In genomic region chr14:54232143-54232542, GRCm38 (mm10) we compare ENCODE assay signal across 13 mouse cellular contexts. TPM values are rescaled to one million over a fixed set of nuclear protein-coding genes. Genes with fewer than 3 reads are reported as not detected.
DNase-seq lines count a peak whose midpoint lies in the region; ATAC-seq and TF ChIP-seq lines count a peak whose summit lies in the region.
"Had no signal": no experiment of that assay in that cellular context is flagged by ENCODE, and none has a peak within 500 bp of the region (broad histone marks: within the 10 kb centered on the region; RNA-seq: fewer than 3 reads in every experiment).

No protein-coding gene starts in this region.

- CTCF ChIA-PET in Patski (lab: Charles Lee), result interaction anchor here (0.9 to 1.3 kb wide), 2 partner anchors 180 to 202 kb away, joined by 3 to 4 read pairs; no protein-coding TSS in a partner anchor

- DNase-seq in heart, adult 18-20 months, result no peak
- DNase-seq in midbrain, embryonic 11.5 days (ENCODE audit: low spot score, missing footprints), result no peak
- DNase-seq in midbrain, postnatal 0 days (ENCODE audit: low spot score), result no peak
- DNase-seq in Patski (ENCODE audit: low read depth, low spot score), result peak; percentile 68
- DNase-seq in urinary bladder, postnatal 4 days (ENCODE audit: low spot score in 2 of 2), result no peak
- no peak for DNase-seq in frontal cortex, adult 2 months (ENCODE audit: extremely low spot score in 1 of 2, low spot score in 1 of 2)
- DNase-seq: cerebellum, postnatal 25 days; kidney, postnatal 36 days; lung, adult 2 months had no signal

- no peak overlapping the region for H3K9ac ChIP-seq in heart, embryonic 16.5 days (ENCODE audit: low read length)
- peak overlapping the region; percentile 24; the same call in 1 of the 2 replicates for H3K9ac ChIP-seq in midbrain, embryonic 11.5 days (ENCODE audit: low read length)
- no peak overlapping the region for H3K9ac ChIP-seq in midbrain, postnatal 0 days (replicated peaks; ENCODE audit: low read length, poor library complexity, severe bottlenecking)
- no peak overlapping the region for H3K9ac ChIP-seq in midbrain, embryonic 15.5 days

- no peaks in the 10 kb centered on the region for H3K9me3 ChIP-seq in heart, embryonic 16.5 days (replicated peaks; ENCODE audit: control insufficient read depth, low read length)
- no peaks in the 10 kb centered on the region for H3K9me3 ChIP-seq in midbrain, embryonic 11.5 days (ENCODE audit: control insufficient read depth, low read length)
- H3K9me3 ChIP-seq in midbrain, postnatal 0 days (ENCODE audit: low read length), result no peaks in the 10 kb centered on the region
- no peaks in the 10 kb centered on the region for H3K9me3 ChIP-seq in midbrain, embryonic 15.5 days

- H3K4me3 ChIP-seq in heart, embryonic 16.5 days (ENCODE audit: low read length), result no peak overlapping the region
- no peak overlapping the region for H3K4me3 ChIP-seq in midbrain, embryonic 11.5 days (ENCODE audit: low read depth, low read length)
- no peak overlapping the region for H3K4me3 ChIP-seq in midbrain, postnatal 0 days (ENCODE audit: low read depth, low read length)
- no peak overlapping the region for H3K4me3 ChIP-seq in midbrain, embryonic 15.5 days

- in situ Hi-C loops in Patski (cut with MboI; ENCODE audit: low pct_unique_long_range_greater_than_20kb), result loop anchor here (5.0 kb wide), 1 partner anchor 180 kb away; no protein-coding TSS in a partner anchor

- ATAC-seq in heart, embryonic 16.5 days (replicated peaks; ENCODE audit: extremely low read depth, insufficient read depth, low FRiP score), result no peak
- no peak for ATAC-seq in midbrain, embryonic 11.5 days (ENCODE audit: low FRiP score)
- ATAC-seq in midbrain, postnatal 0 days (ENCODE audit: low FRiP score), result no peak
- peak; percentile 72 for ATAC-seq in Patski
- no peak for ATAC-seq in midbrain, embryonic 15.5 days (replicated peaks)

- no peak for TF ChIP-seq CTCF in midbrain, postnatal 0 days (IDR thresholded peaks at IDR 0.05)
- TF ChIP-seq CTCF in Patski (IDR thresholded peaks at IDR 0.05), result no peak

- peaks cover 44% of the 10 kb centered on the region for H3K4me1 ChIP-seq in heart, embryonic 16.5 days (ENCODE audit: control insufficient read depth, insufficient read depth, low read length)
- peaks cover 18% of the 10 kb centered on the region for H3K4me1 ChIP-seq in midbrain, embryonic 11.5 days (ENCODE audit: control insufficient read depth, insufficient read depth, low read length)
- peaks cover 8% of the 10 kb centered on the region; the same call in 1 of the 2 replicates for H3K4me1 ChIP-seq in midbrain, postnatal 0 days (ENCODE audit: insufficient read depth, low read length)
- peaks cover 32% of the 10 kb centered on the region for H3K4me1 ChIP-seq in midbrain, embryonic 15.5 days

- 47% methylated on average over 9 of the region's 9 CpGs for WGBS in heart, embryonic 16.5 days
- 87% methylated on average over 9 of the region's 9 CpGs for WGBS in midbrain, embryonic 11.5 days
- WGBS in midbrain, postnatal 0 days, result 51% methylated on average over 9 of the region's 9 CpGs
- WGBS in midbrain, embryonic 15.5 days, result 34% methylated on average over 9 of the region's 9 CpGs

- peaks cover 2% of the 10 kb centered on the region; the same call in 1 of the 2 replicates for H3K36me3 ChIP-seq in heart, embryonic 16.5 days (ENCODE audit: control insufficient read depth, insufficient read depth)
- H3K36me3 ChIP-seq in midbrain, embryonic 11.5 days (ENCODE audit: control insufficient read depth, insufficient read depth, low read length), result no peaks in the 10 kb centered on the region
- peaks cover 4% of the 10 kb centered on the region; the same call in 1 of the 2 replicates for H3K36me3 ChIP-seq in midbrain, postnatal 0 days (ENCODE audit: insufficient read depth, low read length)
- no peaks in the 10 kb centered on the region for H3K36me3 ChIP-seq in midbrain, embryonic 15.5 days (replicated peaks)

- POLR2A ChIA-PET in Patski (lab: Charles Lee), result no interaction called here

- no peak overlapping the region for H3K4me2 ChIP-seq in heart, embryonic 16.5 days (ENCODE audit: low read depth, low read length)
- no peak overlapping the region for H3K4me2 ChIP-seq in midbrain, embryonic 11.5 days
- no peak overlapping the region for H3K4me2 ChIP-seq in midbrain, postnatal 0 days (ENCODE audit: low read depth, low read length, poor library complexity, severe bottlenecking)
- H3K4me2 ChIP-seq in midbrain, embryonic 15.5 days, result no peak overlapping the region

- H3K27ac ChIP-seq in heart, embryonic 16.5 days (ENCODE audit: low read length), result peak overlapping the region; percentile 34; the same call in 1 of the 2 replicates
- no peak overlapping the region for H3K27ac ChIP-seq in midbrain, embryonic 11.5 days (ENCODE audit: low read depth, low read length)
- H3K27ac ChIP-seq in midbrain, postnatal 0 days (ENCODE audit: low read depth, low read length), result no peak overlapping the region
- H3K27ac ChIP-seq in midbrain, embryonic 15.5 days, result peak overlapping the region; percentile 52

- H3K27me3 ChIP-seq in heart, embryonic 16.5 days (ENCODE audit: control insufficient read depth, insufficient read depth, low read length), result no peaks in the 10 kb centered on the region
- no peaks in the 10 kb centered on the region for H3K27me3 ChIP-seq in midbrain, embryonic 11.5 days (ENCODE audit: control insufficient read depth, insufficient read depth, low read length)
- no peaks in the 10 kb centered on the region for H3K27me3 ChIP-seq in midbrain, postnatal 0 days (ENCODE audit: insufficient read depth, low read length)
- H3K27me3 ChIP-seq in Patski, result no peaks in the 10 kb centered on the region
- H3K27me3 ChIP-seq in midbrain, embryonic 15.5 days (replicated peaks), result no peaks in the 10 kb centered on the region

RNA-seq across cellular contexts. Expression of gene Dad1, which starts 21.8 kb away (rescaled TPM):
- 349 and 394 TPM in 2 replicates for polyA plus RNA-seq in heart, embryonic 16.5 days (2015; fragmentation: Nextera tagmentation; extraction: Ambion mirVana)
- total RNA-seq in heart, adult 18-20 months (2021), result 100 to 1,000 TPM; 107 to 112 TPM
- polyA plus RNA-seq in midbrain, embryonic 11.5 days (2014; fragmentation: Nextera tagmentation; extraction: Ambion mirVana), result 229 and 237 TPM in 2 replicates
- total RNA-seq in midbrain, postnatal 0 days (2014; rRNA removed), result 240 and 263 TPM in 2 replicates
- 374 and 394 TPM in 2 replicates for polyA plus RNA-seq in midbrain, postnatal 0 days (2015; fragmentation: Nextera tagmentation; extraction: Ambion mirVana)
- 174 TPM for polyA plus RNA-seq in Patski (2021)
- 329 and 335 TPM in 2 replicates for polyA plus RNA-seq in midbrain, embryonic 15.5 days (2015; fragmentation: Nextera tagmentation; extraction: Ambion mirVana)
- 204 and 283 TPM in 2 replicates for polyA plus RNA-seq in frontal cortex, adult 2 months (2012; rRNA removed)

RNA-seq across cellular contexts. Expression of gene Abhd4, which starts 21.8 kb away (rescaled TPM):
- 115 and 119 TPM in 2 replicates for polyA plus RNA-seq in heart, embryonic 16.5 days (2015; fragmentation: Nextera tagmentation; extraction: Ambion mirVana)
- 10 to 100 TPM; 38.2 to 43.4 TPM for total RNA-seq in heart, adult 18-20 months (2021)
- polyA plus RNA-seq in midbrain, embryonic 11.5 days (2014; fragmentation: Nextera tagmentation; extraction: Ambion mirVana), result 38.3 and 38.4 TPM in 2 replicates
- total RNA-seq in midbrain, postnatal 0 days (2014; rRNA removed), result 75.7 and 87.8 TPM in 2 replicates
- 56.4 and 67.6 TPM in 2 replicates for polyA plus RNA-seq in midbrain, postnatal 0 days (2015; fragmentation: Nextera tagmentation; extraction: Ambion mirVana)
- 113 TPM for polyA plus RNA-seq in Patski (2021)
- polyA plus RNA-seq in midbrain, embryonic 15.5 days (2015; fragmentation: Nextera tagmentation; extraction: Ambion mirVana), result 45.9 and 53.2 TPM in 2 replicates
- 57.3 and 71.9 TPM in 2 replicates for polyA plus RNA-seq in frontal cortex, adult 2 months (2012; rRNA removed)

RNA-seq across cellular contexts. Expression of gene Olfr49, which starts 52.6 kb away (rescaled TPM):
- not detected in 2 replicates for polyA plus RNA-seq in heart, embryonic 16.5 days (2015; fragmentation: Nextera tagmentation; extraction: Ambion mirVana)
- not detected for total RNA-seq in heart, adult 18-20 months (2021)
- polyA plus RNA-seq in midbrain, embryonic 11.5 days (2014; fragmentation: Nextera tagmentation; extraction: Ambion mirVana), result not detected in 2 replicates
- total RNA-seq in midbrain, postnatal 0 days (2014; rRNA removed), result not detected in 2 replicates
- polyA plus RNA-seq in midbrain, postnatal 0 days (2015; fragmentation: Nextera tagmentation; extraction: Ambion mirVana), result not detected in 2 replicates
- 0.04 TPM for polyA plus RNA-seq in Patski (2021)
- polyA plus RNA-seq in midbrain, embryonic 15.5 days (2015; fragmentation: Nextera tagmentation; extraction: Ambion mirVana), result not detected in 2 replicates
- polyA plus RNA-seq in frontal cortex, adult 2 months (2012; rRNA removed), result not detected in 2 replicates
- total RNA-seq: left cerebral cortex, postnatal 10 days had no signal
- polyA plus RNA-seq: lung, adult 2 months; neural tube, embryonic 11.5 days had no signal

Comparison
In these comparisons a context has a peak if more than half of its experiments do, and no peak if none do; other contexts are left out.
1. H3K27ac ChIP-seq: peak in heart, embryonic 16.5 days (single experiment) and midbrain, embryonic 15.5 days (single experiment); none in midbrain, embryonic 11.5 days (single experiment) and midbrain, postnatal 0 days (single experiment).